Mouse (Mus musculus): ENCODE results near the gene Aldh4a1. TPM values are rescaled to one million over a fixed set of nuclear protein-coding genes. Genes with fewer than 3 reads are reported as not detected.
A peak's percentile ranks its signal among the peaks of the same experiment; 100 is the strongest.

The Aldh4a1 gene
- polyA plus RNA-seq, 1 experiment from 2014 or later = 14.5 TPM

DNA sequence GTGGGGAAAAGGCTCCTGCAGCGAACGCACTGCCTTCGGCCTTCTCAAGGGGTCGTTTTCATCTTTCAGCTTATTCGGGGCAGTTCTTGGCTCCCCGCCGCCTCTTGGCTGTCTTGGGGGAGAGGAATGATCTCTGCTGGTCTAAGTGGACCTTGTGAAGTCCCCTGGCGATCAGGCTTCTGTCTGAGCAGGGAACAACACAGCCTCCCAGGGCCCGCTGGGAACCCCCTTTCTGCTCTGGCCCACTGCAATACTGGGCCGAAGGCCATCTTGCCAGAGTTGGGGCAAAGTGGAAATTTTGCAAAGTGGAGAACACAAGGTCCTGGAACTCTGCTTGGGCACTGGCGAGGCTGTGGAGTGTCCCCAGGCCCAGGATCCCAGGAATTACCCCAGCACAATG is 38.0 kb upstream of the Aldh4a1 start:
- no peak overlapping the region for H3K4me3 ChIP-seq (ENCODE audit: low read depth, low read length)
- H3K9ac ChIP-seq (ENCODE audit: low read length) = no peak overlapping the region
- ATAC-seq (replicated peaks; ENCODE audit: low FRiP score) = no peak
- H3K36me3 ChIP-seq (ENCODE audit: control insufficient read depth, insufficient read depth, low read length) = no peaks in the 10 kb centered on the region
- H3K9me3 ChIP-seq (ENCODE audit: control insufficient read depth, low read length) = no peaks in the 10 kb centered on the region
- H3K27ac ChIP-seq (ENCODE audit: low read depth, low read length) = no peak overlapping the region
- WGBS = 74% methylated on average over 11 of the region's 11 CpGs
- H3K4me1 ChIP-seq (replicated peaks; ENCODE audit: control insufficient read depth, insufficient read depth, low read length) = peaks cover 16% of the 10 kb centered on the region
- H3K27me3 ChIP-seq (ENCODE audit: control insufficient read depth, insufficient read depth, low read length) = no peaks in the 10 kb centered on the region
- no peak overlapping the region for H3K4me2 ChIP-seq (ENCODE audit: low read depth, low read length, severe bottlenecking)
- no peak for DNase-seq (ENCODE audit: low spot score)

DNA sequence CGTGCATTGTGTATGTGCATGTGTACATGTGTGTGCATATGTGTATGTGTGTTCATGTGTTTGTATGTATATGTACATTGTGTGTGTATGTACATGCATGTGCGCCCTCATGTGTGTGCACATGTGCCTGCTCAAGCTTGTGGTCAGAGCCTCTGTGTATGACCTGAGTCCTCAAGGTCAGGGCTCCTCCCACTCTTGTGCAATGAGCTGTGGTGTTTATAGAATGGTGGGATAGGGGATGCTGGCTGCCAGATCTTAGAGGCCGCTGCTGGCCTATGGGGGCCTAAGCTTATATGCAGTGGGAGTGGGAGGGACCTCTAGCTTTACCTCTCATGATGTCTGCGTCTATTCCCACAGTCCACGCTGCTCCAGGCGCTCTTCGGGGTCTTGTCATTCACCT is 37.0 kb upstream of the Aldh4a1 start:
- H3K4me3 ChIP-seq (ENCODE audit: low read depth, low read length) = no peak overlapping the region
- no peak overlapping the region for H3K27ac ChIP-seq (ENCODE audit: low read depth, low read length)
- ATAC-seq (replicated peaks; ENCODE audit: low FRiP score) = no peak
- no peaks in the 10 kb centered on the region for H3K9me3 ChIP-seq (ENCODE audit: control insufficient read depth, low read length)
- peaks cover 15% of the 10 kb centered on the region for H3K4me1 ChIP-seq (replicated peaks; ENCODE audit: control insufficient read depth, insufficient read depth, low read length)
- H3K9ac ChIP-seq (ENCODE audit: low read length) = no peak overlapping the region
- DNase-seq (ENCODE audit: low spot score) = no peak
- no peaks in the 10 kb centered on the region for H3K27me3 ChIP-seq (ENCODE audit: control insufficient read depth, insufficient read depth, low read length)
- WGBS = 87% methylated on average over 7 of the region's 7 CpGs
- H3K36me3 ChIP-seq (ENCODE audit: control insufficient read depth, insufficient read depth, low read length) = no peaks in the 10 kb centered on the region
- no peak overlapping the region for H3K4me2 ChIP-seq (ENCODE audit: low read depth, low read length, severe bottlenecking)

DNA sequence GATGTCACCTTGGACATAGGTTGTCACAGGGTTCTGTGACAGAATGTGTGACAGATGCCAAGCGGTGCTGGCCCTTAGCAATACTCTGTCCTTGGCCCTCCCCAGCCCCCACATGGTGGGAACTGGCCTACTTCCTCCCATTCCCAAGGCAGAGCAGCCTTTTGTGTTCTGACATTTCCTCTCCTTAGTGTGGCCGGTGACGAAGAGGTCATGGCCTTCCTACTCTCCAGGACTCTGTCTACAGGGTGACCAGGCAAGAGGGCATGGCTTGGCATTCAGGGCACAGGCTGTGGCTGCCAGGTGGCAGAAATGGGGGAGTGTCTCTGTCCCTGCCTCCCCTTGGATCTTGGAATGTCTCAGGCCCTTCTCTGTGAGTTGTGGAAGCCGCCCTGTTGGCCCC is 35.3 kb upstream of the Aldh4a1 start:
- H3K4me1 ChIP-seq (replicated peaks; ENCODE audit: control insufficient read depth, insufficient read depth, low read length) = peaks cover 7% of the 10 kb centered on the region
- no peak overlapping the region for H3K9ac ChIP-seq (ENCODE audit: low read length)
- no peak overlapping the region for H3K27ac ChIP-seq (ENCODE audit: low read depth, low read length)
- no peaks in the 10 kb centered on the region for H3K27me3 ChIP-seq (ENCODE audit: control insufficient read depth, insufficient read depth, low read length)
- H3K4me2 ChIP-seq (ENCODE audit: low read depth, low read length, severe bottlenecking) = no peak overlapping the region
- WGBS = 79% methylated on average over 4 of the region's 4 CpGs
- no peaks in the 10 kb centered on the region for H3K36me3 ChIP-seq (ENCODE audit: control insufficient read depth, insufficient read depth, low read length)
- no peaks in the 10 kb centered on the region for H3K9me3 ChIP-seq (ENCODE audit: control insufficient read depth, low read length)
- ATAC-seq (replicated peaks; ENCODE audit: low FRiP score) (no peak), DNase-seq (ENCODE audit: low spot score) (no peak)
- H3K4me3 ChIP-seq (ENCODE audit: low read depth, low read length) = no peak overlapping the region

DNA sequence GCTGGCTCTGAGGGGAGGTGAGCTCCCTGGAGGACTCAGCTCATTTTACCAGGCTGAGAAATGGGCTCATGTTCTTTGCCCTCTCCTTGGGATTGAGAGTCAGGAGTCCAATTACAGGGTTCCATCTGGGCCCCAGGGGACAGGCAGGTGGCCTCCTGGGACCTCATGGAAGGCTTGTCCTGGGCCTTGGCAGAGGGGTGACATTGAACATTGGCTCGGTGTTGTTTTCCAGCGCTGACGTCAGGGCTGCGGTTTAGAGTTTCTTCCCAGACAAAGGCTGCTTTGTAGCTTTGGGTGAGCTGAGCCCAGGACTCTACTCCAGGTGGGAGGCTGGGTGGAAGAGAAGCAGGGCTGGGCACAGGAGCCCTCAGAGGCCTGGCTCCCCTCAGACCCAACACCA is 34.9 kb upstream of the Aldh4a1 start:
- no peak overlapping the region for H3K9ac ChIP-seq (ENCODE audit: low read length)
- no peaks in the 10 kb centered on the region for H3K27me3 ChIP-seq (ENCODE audit: control insufficient read depth, insufficient read depth, low read length)
- no peaks in the 10 kb centered on the region for H3K9me3 ChIP-seq (ENCODE audit: control insufficient read depth, low read length)
- no peak overlapping the region for H3K4me2 ChIP-seq (ENCODE audit: low read depth, low read length, severe bottlenecking)
- ATAC-seq (replicated peaks; ENCODE audit: low FRiP score) = no peak
- H3K36me3 ChIP-seq (ENCODE audit: control insufficient read depth, insufficient read depth, low read length) = no peaks in the 10 kb centered on the region
- H3K4me1 ChIP-seq (replicated peaks; ENCODE audit: control insufficient read depth, insufficient read depth, low read length) = peaks cover 7% of the 10 kb centered on the region
- WGBS = 90% methylated on average over 4 of the region's 4 CpGs
- DNase-seq (ENCODE audit: low spot score) = no peak
- no peak overlapping the region for H3K27ac ChIP-seq (ENCODE audit: low read depth, low read length)
- H3K4me3 ChIP-seq (ENCODE audit: low read depth, low read length) = no peak overlapping the region

DNA sequence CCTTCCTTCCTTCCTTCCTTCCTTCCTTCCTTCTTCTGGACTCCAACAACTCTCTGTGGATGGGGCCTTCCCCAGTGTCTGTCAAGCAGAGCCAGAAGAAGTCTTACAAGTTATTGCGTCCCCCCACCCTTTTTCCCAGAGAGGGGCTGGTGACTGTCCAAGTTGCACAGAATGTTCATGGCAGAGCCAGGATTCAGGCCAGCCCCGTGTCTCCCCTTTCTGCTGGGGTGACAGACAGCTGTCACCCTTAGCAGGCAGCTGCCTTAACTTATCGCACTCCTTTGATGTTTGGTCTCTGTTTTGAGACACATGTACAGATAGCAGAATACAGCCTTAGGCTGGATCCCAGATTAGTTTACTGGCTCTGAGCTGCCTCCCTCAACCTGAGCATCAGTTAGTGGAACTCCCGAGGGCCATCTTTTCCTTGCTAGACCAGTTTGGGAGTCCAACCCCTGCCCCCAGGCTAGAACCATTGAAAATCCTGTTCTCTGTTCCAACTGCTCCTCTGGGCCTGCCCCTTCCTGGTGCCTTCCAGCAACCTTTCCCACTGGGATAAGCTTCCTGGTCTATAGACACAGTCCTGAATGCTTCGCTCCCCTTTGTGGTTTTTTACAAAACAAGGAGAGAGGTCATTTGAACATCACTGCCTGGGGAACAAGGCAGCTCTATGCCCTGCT is 33.2 kb upstream of the Aldh4a1 start:
- no peaks in the 10 kb centered on the region for H3K27me3 ChIP-seq (ENCODE audit: control insufficient read depth, insufficient read depth, low read length)
- 50% methylated on average over 5 of the region's 5 CpGs for WGBS
- H3K27ac ChIP-seq (ENCODE audit: low read depth, low read length) = peak overlapping the region; percentile 20; the same call in 1 of the 2 replicates
- no peak for ATAC-seq (replicated peaks; ENCODE audit: low FRiP score)
- no peak for DNase-seq (ENCODE audit: low spot score)
- H3K9me3 ChIP-seq (ENCODE audit: control insufficient read depth, low read length) = no peaks in the 10 kb centered on the region
- peaks cover 7% of the 10 kb centered on the region for H3K4me1 ChIP-seq (replicated peaks; ENCODE audit: control insufficient read depth, insufficient read depth, low read length)
- H3K9ac ChIP-seq (ENCODE audit: low read length) = no peak overlapping the region; the same call in 1 of the 2 replicates
- no peak overlapping the region for H3K4me2 ChIP-seq (ENCODE audit: low read depth, low read length, severe bottlenecking)
- no peak overlapping the region for H3K4me3 ChIP-seq (ENCODE audit: low read depth, low read length)
- H3K36me3 ChIP-seq (ENCODE audit: control insufficient read depth, insufficient read depth, low read length) = no peaks in the 10 kb centered on the region

DNA sequence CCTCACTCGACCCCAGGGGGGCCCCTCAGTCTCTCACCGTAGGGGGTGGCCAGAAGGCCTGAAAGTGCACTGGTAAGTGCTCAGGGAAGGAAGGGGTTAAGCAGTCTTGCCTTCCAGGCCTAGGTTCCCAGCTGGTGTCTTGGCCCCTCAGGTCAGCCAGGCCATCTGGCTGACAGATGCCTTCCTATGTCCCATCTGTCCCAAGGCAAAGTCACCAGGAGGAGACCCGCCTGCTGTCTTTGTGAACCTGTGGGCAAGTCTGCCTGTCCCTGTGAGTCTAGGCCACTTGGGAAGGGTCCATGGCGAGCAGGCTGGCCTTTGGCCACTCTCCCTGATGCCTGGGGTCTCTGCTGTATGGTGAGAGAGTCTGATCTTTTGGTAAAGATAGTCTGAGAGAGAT is 32.2 kb upstream of the Aldh4a1 start:
- no peaks in the 10 kb centered on the region for H3K9me3 ChIP-seq (ENCODE audit: control insufficient read depth, low read length)
- no peaks in the 10 kb centered on the region for H3K27me3 ChIP-seq (ENCODE audit: control insufficient read depth, insufficient read depth, low read length)
- ATAC-seq (replicated peaks; ENCODE audit: low FRiP score) (no peak), DNase-seq (ENCODE audit: low spot score) (no peak)
- peaks cover 7% of the 10 kb centered on the region for H3K4me1 ChIP-seq (replicated peaks; ENCODE audit: control insufficient read depth, insufficient read depth, low read length)
- H3K9ac ChIP-seq (ENCODE audit: low read length) = no peak overlapping the region
- 48% methylated on average over 4 of the region's 4 CpGs for WGBS
- no peak overlapping the region for H3K27ac ChIP-seq (ENCODE audit: low read depth, low read length)
- no peaks in the 10 kb centered on the region for H3K36me3 ChIP-seq (ENCODE audit: control insufficient read depth, insufficient read depth, low read length)
- H3K4me2 ChIP-seq (ENCODE audit: low read depth, low read length, severe bottlenecking) = no peak overlapping the region
- H3K4me3 ChIP-seq (ENCODE audit: low read depth, low read length) = no peak overlapping the region

DNA sequence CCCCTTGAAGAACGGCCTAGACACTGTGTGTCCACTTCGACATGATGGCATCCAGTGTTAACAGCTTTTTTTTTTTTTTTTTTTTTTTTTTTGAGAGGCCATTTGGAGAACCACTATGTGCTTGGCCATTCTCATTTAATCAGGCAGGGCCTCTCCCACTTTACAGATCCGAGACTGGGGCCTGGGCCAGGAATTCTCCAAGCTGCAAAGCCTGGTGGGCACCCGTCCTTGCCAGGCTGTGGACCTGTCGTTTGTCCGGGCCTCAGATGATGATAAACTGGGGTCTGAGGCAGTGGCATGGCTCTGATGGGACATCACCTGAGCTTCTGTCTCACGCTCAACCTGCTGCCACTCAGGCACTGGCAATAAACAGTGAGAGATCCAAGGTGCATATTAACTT is 29.8 kb upstream of the Aldh4a1 start:
- Histone ChIP-seq H3K27me3 (ENCODE audit: control insufficient read depth, insufficient read depth, low read length) (no peaks in the 10 kb centered on the region), H3K36me3 (ENCODE audit: control insufficient read depth, insufficient read depth, low read length) (no peaks in the 10 kb centered on the region), H3K9me3 (ENCODE audit: control insufficient read depth, low read length) (no peaks in the 10 kb centered on the region), H3K27ac (ENCODE audit: low read depth, low read length) (no peak overlapping the region), H3K4me2 (ENCODE audit: low read depth, low read length, severe bottlenecking) (no peak overlapping the region), H3K4me3 (ENCODE audit: low read depth, low read length) (no peak overlapping the region), H3K9ac (ENCODE audit: low read length) (no peak overlapping the region), H3K4me1 (replicated peaks; ENCODE audit: control insufficient read depth, insufficient read depth, low read length) (peaks cover 23% of the 10 kb centered on the region)
- ATAC-seq (replicated peaks; ENCODE audit: low FRiP score) = no peak
- WGBS = 76% methylated on average over 7 of the region's 7 CpGs
- no peak for DNase-seq (ENCODE audit: low spot score)

DNA sequence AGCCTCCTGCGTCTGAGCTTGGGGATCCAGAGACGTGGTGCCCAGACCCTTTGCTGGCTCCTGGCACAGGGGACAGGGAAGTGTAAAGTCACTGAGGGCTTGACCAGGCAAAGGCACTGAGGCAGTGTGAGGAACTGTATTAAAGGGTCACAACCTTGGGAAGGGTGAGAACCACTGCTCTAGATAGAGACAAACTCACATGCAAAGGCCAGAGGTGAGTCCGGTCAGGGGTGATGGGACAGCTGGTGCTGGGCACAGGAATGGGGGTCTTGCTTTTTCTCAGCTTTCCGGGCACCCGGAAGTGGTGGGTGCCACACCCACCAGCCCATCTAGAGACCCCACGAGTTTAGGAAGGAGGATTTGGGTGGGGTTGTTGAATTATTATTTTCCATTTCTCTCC is 29.3 kb upstream of the Aldh4a1 start:
- Histone ChIP-seq H3K27me3 (ENCODE audit: control insufficient read depth, insufficient read depth, low read length) (no peaks in the 10 kb centered on the region), H3K9ac (ENCODE audit: low read length) (no peak overlapping the region), H3K9me3 (ENCODE audit: control insufficient read depth, low read length) (no peaks in the 10 kb centered on the region), H3K4me3 (ENCODE audit: low read depth, low read length) (no peak overlapping the region), H3K4me2 (ENCODE audit: low read depth, low read length, severe bottlenecking) (no peak overlapping the region), H3K27ac (ENCODE audit: low read depth, low read length) (no peak overlapping the region), H3K36me3 (ENCODE audit: control insufficient read depth, insufficient read depth, low read length) (no peaks in the 10 kb centered on the region), H3K4me1 (replicated peaks; ENCODE audit: control insufficient read depth, insufficient read depth, low read length) (peaks cover 25% of the 10 kb centered on the region)
- ATAC-seq (replicated peaks; ENCODE audit: low FRiP score) = no peak
- DNase-seq (ENCODE audit: low spot score) = no peak
- 78% methylated on average over 6 of the region's 6 CpGs for WGBS

DNA sequence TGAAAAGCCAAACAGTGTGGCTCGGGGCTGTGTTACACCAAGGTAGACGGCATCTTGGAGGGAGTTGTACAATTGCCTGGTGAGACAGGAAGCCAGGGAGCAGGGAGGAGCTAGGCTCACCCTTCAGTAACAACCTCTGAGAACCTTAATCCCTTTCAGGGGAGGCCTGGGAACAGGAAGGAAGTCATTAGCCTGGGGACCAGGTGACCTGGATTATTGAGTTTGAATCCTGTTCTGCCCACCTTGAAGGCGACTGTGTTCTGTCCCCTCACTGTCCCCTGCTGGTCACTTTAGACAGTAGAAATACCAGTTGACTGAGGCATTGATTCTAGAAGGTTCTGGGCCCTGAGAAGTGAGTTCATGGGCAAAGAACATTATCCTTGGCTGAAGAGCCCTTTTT is 28.6 kb upstream of the Aldh4a1 start:
- DNase-seq (ENCODE audit: low spot score) (no peak), ATAC-seq (replicated peaks; ENCODE audit: low FRiP score) (no peak)
- Histone ChIP-seq H3K9ac (ENCODE audit: low read length) (no peak overlapping the region), H3K4me1 (replicated peaks; ENCODE audit: control insufficient read depth, insufficient read depth, low read length) (peaks cover 29% of the 10 kb centered on the region), H3K9me3 (ENCODE audit: control insufficient read depth, low read length) (no peaks in the 10 kb centered on the region), H3K36me3 (ENCODE audit: control insufficient read depth, insufficient read depth, low read length) (no peaks in the 10 kb centered on the region), H3K4me3 (ENCODE audit: low read depth, low read length) (no peak overlapping the region), H3K27ac (ENCODE audit: low read depth, low read length) (no peak overlapping the region), H3K4me2 (ENCODE audit: low read depth, low read length, severe bottlenecking) (no peak overlapping the region), H3K27me3 (ENCODE audit: control insufficient read depth, insufficient read depth, low read length) (no peaks in the 10 kb centered on the region)
- WGBS = 42% methylated on average over 3 of the region's 3 CpGs
